Mouse (Mus musculus): Measurements from ENCODE around the gene Trip4.

DNA sequence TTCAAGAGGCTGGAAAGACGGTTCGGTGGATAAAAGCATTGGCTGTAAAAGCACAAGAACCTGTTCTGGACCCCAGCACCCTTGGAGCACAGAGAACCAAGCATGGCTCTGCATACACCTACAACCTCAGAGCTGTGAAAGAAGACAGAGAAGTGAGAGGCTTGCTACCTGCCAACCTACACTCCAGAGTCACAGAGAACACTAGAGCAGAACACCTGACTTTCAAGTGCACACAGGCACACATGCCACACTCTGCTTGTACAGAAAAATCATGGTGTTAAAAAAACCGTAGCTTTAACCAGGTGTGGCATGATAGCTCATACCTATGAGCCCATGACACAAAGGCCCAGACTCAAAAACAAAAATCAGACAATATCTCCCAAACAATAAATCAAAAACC, 118.8 kb downstream of the Trip4 start:
- no peak for TF ChIP-seq CTCF (IDR thresholded peaks at IDR 0.05; ENCODE audit: control insufficient read depth, insufficient read depth, low read length)
- TF ChIP-seq POLR2A (IDR thresholded peaks at IDR 0.05; ENCODE audit: borderline replicate concordance, control insufficient read depth, low read depth, low read length): no peak
